Mouse (Mus musculus) bone marrow, adult 2 months (tissue): Measurements from ENCODE around the gene Grn. TPM values are rescaled to one million over a fixed set of nuclear protein-coding genes. Genes with fewer than 3 reads are reported as not detected.

ENCODE experiments used
- H3K27ac ChIP-seq: fragments of 200-500 bp; 2 replicates; pipeline ENCODE4 v1.5.1; 2012; ENCODE audit warnings: low read depth, mild to moderate bottlenecking, control low read depth, inconsistent platforms, low read length; ENCODE audit not compliant: control insufficient read depth, poor library complexity, insufficient read depth
- H3K4me1 ChIP-seq: fragments of 200-500 bp; 2 replicates; pipeline ENCODE4 v1.6.1; 2011; ENCODE audit warnings: low read length; ENCODE audit not compliant: control insufficient read depth, insufficient read depth
- H3K4me3 ChIP-seq: fragments of 200-500 bp; replicated peaks from 2 replicates; pipeline ENCODE3; 2011; ENCODE audit warnings: mild to moderate bottlenecking, low read depth, low read length, control low read depth; ENCODE audit not compliant: control insufficient read depth
- CTCF ChIP-seq: fragments of 200-500 bp; IDR thresholded peaks from 2 replicates; pipeline ENCODE4 v1.5.1; 2011; ENCODE audit warnings: low read length, control low read depth; ENCODE audit not compliant: control insufficient read depth, insufficient read depth
- POLR2A ChIP-seq: fragments of 200-500 bp; IDR thresholded peaks from 2 replicates; pipeline ENCODE4 v1.6.1; 2011; ENCODE audit warnings: low read depth, mild to moderate bottlenecking, control low read depth, low read length, borderline replicate concordance; ENCODE audit not compliant: control insufficient read depth
- WGBS: fragments of 180-500 bp; shearing (Covaris S2); methylation state at CpG from one replicate; pipeline ENCODE4 v1.1.7; 2018; 5-methylcytosine and 5-hydroxymethylcytosine counted together
- polyA plus RNA-seq: library from polyadenylated mRNA; stranded (reverse); fragments of >200 nt; gene quantifications from 2 replicates; pipeline ENCODE4 v1.2.4, GENCODE M21; 2011; ENCODE audit warnings: low replicate concordance; ENCODE audit not compliant: missing spikeins, insufficient read depth, insufficient read length

Grn gene
- polyA plus RNA-seq, 1 experiment, result 87.0 TPM

GRCm38 (mm10) chr11:102445891-102446361, 15.8 kb downstream of the Grn start:
- H3K27ac ChIP-seq, result no peak overlapping the region
- TF ChIP-seq POLR2A (no peak), CTCF (no peak)
- 45% methylated on average over 7 of the region's 7 CpGs for WGBS
- H3K4me3 ChIP-seq, result no peak overlapping the region
- no peaks in the 10 kb centered on the region; the same call in 1 of the 2 replicates for H3K4me1 ChIP-seq

- 2% methylated on average over 49 of the region's 49 CpGs for WGBS
- Histone ChIP-seq H3K4me1 (no peaks in the 10 kb centered on the region; the same call in 1 of the 2 replicates), H3K27ac (no peak overlapping the region; the same call in 1 of the 2 replicates), H3K4me3 (no peak overlapping the region)
- TF ChIP-seq CTCF (no peak), POLR2A (no peak)
Measured at GRCm38 (mm10) chr11:102446581-102447461, 16.7 kb downstream of the Grn start.

- Histone ChIP-seq H3K27ac (no peak within 1 kb of the TSS; the same call in 1 of the 2 replicates), H3K4me1 (no peaks in the 10 kb centered on the region; the same call in 1 of the 2 replicates), H3K4me3 (no peak within 1 kb of the TSS)
- TF ChIP-seq POLR2A (no peak), CTCF (peak; percentile 30; the same call in 1 of the 2 replicates)
- WGBS, result under 1% methylated on average over 40 of the region's 40 CpGs
Measured at GRCm38 (mm10) chr11:102447497-102447896, 17.4 kb downstream of the Grn start, which contains the start of gene Fam171a2. TSS of gene Fam171a2 (minus strand) at chr11:102447682.

- TF ChIP-seq POLR2A, result no peak
- no peak for TF ChIP-seq CTCF
- WGBS, result 24% methylated on average over 8 of the region's 8 CpGs
- Histone ChIP-seq H3K4me3 (no peak overlapping the region), H3K4me1 (no peaks in the 10 kb centered on the region; the same call in 1 of the 2 replicates), H3K27ac (no peak overlapping the region)
Measured at GRCm38 (mm10) chr11:102448327-102448726, 18.2 kb downstream of the Grn start.

GRCm38 (mm10) chr11:102449043-102450008, 19.2 kb downstream of the Grn start:
- 64% methylated on average over 17 of the region's 17 CpGs for WGBS
- Histone ChIP-seq H3K27ac (no peak overlapping the region), H3K4me1 (no peaks in the 10 kb centered on the region; the same call in 1 of the 2 replicates), H3K4me3 (no peak overlapping the region)
- no peak for TF ChIP-seq POLR2A

- TF ChIP-seq CTCF, result no peak
- no peak for TF ChIP-seq POLR2A
- H3K27ac ChIP-seq, result no peak overlapping the region
- 47% methylated on average over 10 of the region's 10 CpGs for WGBS
- H3K4me1 ChIP-seq, result peaks cover 2% of the 10 kb centered on the region; the same call in 1 of the 2 replicates
- no peak overlapping the region for H3K4me3 ChIP-seq
Measured at GRCm38 (mm10) chr11:102453131-102453530, 23.0 kb downstream of the Grn start.

GRCm38 (mm10) chr11:102455740-102456396, 25.8 kb downstream of the Grn start:
- no peak; the same call in 1 of the 2 replicates for TF ChIP-seq POLR2A
- peak; percentile 23; the same call in 1 of the 2 replicates for TF ChIP-seq CTCF
- 1% methylated on average over 40 of the region's 40 CpGs for WGBS
- Histone ChIP-seq H3K4me1 (peaks cover 2% of the 10 kb centered on the region; the same call in 1 of the 2 replicates), H3K27ac (no peak overlapping the region), H3K4me3 (no peak overlapping the region)

GRCm38 (mm10) chr11:102460541-102460940, 30.4 kb downstream of the Grn start:
- WGBS, result 78% methylated on average over 16 of the region's 16 CpGs
- Histone ChIP-seq H3K4me3 (no peak overlapping the region), H3K27ac (no peak overlapping the region), H3K4me1 (peaks cover 2% of the 10 kb centered on the region; the same call in 1 of the 2 replicates)
- TF ChIP-seq POLR2A (no peak), CTCF (no peak)
